Mouse (Mus musculus): ENCODE data around the gene Cox20. TPM values are rescaled to one million over a fixed set of nuclear protein-coding genes. Genes with fewer than 3 reads are reported as not detected.
"Not testable (repeated sequence)": the region's sequence is repeated elsewhere in the genome, so short reads cannot be mapped to it uniquely, and the experiment has no call there.

Cox20 gene
- total RNA-seq, 2 experiments from 2014 or later, result 35.3 to 38.1 TPM

DNA sequence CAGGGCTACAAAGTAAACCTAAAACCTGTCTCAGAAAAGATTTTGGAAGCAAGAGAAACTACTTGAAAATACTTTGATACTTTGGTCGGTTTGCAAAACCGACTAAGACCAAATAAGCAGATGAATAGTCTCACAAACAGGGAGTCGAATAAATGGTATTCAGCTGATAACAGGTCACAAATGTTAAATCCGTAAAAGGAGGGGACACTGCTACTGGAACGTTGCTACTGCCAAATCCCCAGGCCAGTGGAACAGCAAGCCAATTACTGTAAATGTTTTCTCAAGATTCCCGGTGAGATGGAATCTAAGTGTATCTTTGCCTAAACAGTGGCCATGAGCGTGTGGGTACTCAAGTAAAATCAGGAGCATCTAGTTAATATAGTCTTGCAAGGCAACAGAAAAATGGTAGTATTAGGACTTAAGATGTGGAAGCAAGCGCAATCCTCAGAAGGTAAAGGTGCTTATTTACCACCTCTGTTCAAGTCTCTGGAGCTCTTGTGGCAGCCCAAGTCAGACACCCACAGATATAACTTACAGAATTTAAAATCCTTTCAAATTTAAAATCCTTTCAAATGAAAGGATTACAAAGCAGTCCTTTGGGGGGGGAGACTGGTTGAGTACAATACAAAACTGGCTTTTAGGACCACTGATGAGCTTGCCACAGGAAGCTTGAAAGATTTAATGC, 1.2 kb downstream of the Cox20 start:
- no peak for DNase-seq

DNA sequence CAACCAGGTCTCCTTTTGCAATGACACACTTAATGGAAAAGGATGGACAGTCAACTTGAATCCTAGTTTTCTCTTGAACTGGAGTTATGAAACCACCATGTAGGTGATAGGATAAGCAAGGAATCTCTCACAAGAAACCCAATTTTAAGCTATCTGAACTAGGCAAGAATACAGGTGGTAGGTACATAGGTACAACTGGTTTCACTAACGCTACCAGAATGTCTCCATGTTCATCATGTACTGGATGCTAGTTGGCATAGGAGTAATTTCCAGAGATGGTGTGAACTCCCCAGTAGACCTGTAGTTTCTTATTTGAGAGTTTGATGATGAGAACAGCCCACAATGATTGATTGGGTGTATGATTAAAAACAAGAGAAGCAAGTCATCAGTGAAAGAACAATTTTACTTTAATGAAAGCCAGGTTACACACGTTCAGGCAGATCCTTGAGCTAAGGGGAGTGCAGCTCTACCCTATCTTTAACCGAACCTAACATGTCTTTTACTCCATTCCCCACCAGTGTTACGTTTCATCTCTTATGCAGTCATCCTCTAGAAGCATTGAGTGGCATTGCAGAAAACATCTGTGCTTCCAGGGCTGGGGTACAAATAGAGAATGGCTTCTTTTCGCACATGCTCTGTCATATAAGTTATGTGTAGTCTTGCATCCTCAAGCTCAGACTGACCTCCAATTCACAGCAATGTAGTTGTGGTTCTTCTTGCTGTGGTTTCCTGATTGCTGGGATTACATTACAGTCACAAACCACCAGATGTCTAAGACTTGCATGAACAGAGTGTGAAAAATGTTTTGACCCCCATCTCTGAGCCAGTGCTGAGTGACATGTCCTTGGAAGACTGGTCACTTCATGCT, 2.0 kb downstream of the Cox20 start:
- DNase-seq, result no peak

DNA sequence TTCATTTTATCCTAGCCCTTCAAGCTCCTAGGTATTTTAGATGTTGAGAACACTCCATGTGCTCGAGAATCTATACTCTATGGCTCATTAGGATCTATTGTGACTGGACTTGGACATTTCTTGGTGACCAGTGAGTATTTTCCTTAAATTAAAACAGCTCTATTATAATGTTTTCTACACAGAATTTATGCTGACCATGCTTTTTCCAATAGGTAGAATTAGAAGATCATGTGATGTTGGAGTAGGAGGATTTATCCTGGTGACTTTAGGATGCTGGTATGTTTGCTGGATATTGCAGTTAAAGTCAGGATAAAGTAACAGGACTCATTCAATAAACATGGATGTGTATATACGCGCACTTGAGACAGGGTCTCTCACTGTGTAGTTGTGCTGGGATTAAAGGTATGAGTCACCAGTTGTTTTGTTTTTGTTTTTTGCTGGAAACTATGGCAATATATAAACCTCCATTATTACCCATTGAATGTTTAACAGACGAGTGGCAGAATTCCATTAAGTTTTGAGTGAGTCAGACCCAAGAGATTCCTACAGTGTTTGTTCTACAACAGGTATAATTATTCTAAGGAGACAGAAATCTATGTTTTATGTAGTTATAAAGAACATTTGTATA, 2.9 kb downstream of the Cox20 start:
- DNase-seq, result no peak

DNA sequence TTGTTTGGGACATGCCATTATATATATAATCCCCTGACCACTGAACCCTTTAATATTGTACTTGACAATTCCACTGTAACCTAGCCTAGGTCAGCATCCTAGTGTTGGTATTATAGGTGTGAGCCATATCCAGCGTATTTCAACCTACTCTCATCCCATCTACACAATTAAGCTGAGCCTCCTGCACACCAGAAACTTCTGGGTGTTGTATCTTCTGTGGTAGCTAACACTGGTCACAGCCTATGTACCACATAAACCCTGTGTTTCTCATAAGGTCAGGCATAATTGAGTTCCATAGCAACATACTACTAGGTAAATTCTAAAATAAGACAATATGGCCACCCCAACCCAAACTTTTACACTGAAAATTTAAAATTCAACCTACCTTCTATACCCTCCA, 4.3 kb downstream of the Cox20 start:
- no peak for DNase-seq

DNA sequence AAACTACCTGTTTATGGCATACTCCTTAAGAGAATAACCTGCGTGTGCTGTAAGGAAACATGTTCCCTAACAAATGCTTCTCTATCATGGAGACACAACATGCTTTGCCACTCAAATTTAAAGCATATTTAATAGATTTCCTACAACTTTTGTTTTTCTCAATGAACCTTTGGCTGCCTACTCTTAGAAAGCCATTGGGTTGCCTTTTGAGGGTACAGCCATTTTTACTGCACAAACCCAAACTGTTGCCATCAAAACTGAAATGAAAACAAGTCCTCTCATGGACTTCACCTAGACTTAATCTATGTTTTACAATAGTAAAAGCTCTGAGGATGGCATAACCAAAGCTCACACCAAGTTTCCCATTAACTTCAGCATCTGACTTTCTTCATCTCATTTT, 5.6 kb downstream of the Cox20 start:
- DNase-seq, result no peak

DNA sequence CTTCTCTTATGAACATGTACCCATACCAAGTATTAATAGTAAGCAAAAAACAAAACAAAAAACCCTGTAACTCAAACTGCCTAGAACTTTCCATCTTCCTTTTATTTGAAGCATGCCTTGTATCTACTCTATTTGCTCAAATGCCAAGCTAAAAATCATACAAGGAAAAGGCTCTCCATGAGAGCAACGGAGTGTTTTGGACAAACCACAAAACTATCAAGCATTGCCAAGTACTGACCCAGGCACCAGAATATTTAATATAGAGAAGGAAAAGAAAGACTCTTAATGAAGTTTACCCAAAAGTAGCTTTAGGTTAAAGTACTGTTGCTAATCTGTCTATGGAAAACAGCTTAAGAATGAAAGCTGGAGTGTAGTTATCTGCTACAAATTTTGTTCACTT, 7.4 kb downstream of the Cox20 start:
- DNase-seq, result no peak

DNA sequence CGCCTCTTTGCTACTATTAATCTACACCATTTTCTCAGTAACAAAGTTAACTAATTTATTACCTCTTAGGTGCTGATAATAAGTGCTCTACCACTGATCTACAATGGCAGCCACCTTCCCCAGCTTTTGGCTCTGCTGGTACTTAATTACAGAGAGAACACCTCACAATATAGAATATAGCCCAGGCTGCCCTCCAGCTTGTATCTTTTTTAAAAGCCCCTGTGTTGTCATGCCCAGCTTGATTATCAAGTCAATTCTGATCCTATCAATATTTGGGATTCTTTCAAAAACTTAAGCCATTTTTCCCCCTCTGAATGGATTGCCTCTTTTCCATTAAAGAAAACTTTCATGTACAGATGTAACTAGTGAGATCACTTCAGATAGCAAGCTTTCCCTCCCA, 8.0 kb downstream of the Cox20 start:
- no peak for DNase-seq

DNA sequence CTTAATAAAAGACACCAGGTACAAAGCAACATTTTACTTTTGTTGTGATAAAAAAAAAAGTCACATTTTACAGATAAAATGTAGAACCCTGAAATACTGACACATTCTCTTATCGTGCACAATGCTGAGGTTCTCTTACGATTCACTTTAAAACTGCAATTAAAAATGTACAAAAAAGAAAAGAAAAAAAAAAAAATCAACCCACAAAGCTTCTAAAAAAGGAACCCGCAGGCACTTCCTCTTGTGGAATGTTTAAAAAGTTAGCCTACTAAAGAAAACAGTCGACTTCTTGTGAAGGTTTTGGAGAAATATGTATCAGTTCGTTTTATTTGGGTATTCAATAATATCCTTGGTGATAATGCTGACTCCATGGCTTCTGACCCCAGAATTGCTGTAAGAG, 10.1 kb downstream of the Cox20 start:
- DNase-seq, result no peak

DNA sequence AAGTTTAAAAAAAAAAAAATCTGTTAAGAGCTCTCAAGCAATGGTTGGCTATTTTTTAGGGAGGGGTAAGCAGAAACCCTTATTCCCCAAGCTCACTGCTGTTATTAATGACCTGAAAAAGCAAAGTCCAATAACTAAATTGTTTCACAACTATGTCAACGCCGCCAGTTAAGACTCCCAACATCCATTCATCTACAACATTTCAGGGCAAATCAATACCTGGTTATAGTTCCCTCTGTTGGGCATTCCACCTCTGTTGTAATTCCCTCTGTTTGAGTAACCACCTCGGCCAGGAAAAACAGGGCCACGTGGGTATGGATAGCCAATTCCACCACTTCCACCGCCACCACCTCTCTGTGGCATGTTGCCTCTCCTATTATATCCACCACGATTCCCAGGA, 11.0 kb downstream of the Cox20 start:
- DNase-seq, result no peak

DNA sequence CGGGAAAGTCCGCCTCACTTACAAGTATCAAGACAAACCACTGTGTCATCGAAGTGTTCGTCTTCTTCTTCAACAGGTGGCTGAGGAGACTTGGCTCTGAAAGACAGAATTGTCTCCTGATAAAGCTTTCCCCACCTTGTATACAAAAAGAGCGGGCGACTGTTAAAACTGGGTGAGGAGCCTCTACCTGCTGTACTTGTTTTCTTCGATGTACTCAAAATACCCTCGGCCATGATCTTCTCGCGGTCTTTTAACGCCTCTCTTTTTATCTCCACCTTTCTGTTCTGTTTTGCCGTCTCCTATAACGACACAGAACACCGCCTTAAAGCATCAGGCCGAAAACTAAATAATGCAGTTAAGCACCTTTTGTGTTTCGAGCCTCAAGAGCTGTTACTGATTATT, 16.9 kb downstream of the Cox20 start:
- no peak for DNase-seq

DNA sequence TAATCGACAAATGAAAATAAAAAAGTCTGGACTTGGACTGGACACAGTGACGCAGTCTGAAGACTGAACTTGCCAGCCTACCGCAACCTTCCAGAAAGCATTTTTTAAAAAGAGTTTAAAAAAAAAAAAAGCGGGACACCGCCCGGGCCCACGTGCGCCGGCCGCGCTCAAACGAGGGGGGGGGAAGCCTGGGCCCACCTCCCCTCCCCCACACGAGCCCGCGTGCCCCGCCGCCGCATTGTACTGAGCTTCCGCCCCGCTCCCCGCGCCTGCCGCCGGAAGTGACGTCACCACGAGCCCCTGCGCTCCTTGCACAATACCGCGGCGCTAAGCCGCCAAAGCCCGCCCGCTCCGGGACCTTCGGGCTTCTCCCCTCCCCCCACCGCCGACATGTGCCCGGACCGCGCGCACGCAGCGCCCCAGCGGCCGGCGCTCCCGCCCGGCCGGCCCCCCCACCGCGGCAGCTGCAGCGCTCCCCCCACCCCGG, 17.4 kb downstream of the Cox20 start:
- peak; percentile 98 for DNase-seq

DNA sequence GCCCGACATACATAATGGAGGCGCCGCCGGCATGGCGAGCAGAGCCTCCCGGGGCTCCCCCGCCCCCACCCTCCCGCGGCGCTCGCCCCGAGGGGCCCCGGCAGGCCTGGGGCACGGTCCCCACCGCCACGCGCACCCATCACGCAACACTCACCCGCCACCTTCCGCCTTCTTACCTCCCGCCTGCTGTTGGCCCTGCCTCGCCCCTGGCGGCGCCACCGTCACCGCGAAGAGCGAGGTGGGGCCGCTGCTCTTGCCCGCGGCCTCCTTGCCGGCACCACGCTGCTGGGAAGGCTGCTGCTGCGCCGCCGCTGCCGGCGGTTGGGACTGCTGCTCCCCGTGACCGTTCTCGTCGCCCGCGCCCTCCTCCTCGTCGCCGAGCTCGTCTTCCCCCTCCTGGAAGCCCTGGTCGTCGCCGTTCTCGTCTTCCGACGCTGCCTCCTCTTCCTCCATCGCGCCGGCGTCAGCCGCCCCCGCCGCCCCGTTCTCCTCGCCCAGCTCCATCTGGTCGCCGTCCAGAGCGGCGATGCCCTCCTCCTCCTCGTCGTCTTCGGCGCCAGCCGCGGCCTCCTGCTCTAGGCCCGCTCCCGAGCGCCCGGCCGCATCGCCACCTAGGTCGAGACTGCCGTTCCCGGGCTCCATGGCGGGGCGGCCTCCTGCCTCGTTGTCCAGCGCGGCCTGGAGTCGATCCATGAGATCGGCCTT, 18.0 kb downstream of the Cox20 start:
- no peak for DNase-seq

DNA sequence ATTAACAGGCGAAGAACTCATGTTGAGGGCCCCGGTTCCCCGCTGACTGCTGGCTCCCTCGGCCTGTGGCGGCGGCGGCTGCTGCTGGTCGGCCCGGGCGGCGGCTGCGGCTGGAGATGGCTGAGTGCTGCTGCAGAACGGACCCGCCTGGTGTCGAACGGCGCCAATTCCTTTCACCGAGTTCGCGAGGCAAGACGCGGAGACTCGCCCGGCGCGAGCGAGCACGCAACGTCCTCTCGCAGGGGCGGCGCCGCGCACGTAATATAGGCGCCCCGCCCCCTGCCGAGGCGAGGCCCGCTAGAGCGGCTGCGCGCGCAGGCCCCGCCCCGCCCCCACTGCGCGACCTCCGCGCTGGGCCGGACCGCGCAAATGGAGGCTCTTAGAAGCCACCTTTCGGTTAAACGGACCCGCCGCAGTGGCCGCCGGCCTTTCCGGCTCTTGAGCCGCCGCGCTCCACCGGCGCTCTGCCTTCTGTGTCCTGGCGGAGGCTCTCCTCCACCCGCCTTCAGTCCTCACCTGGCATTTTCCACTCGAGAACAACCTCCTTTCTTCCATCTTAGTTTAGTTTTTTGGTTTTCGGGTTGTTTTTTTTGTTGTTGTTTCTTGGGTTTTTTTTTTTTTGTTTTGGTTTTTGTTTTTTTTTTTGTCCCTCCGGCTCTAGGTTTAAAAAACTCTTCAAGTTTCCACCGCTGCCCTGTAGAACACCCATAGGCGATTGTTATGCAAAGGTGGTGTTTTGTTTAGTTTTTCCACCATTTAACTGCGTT, 18.8 kb downstream of the Cox20 start, which contains the start of gene Hnrnpu:
TSS of gene Hnrnpu (minus strand) at position 247 of the 767 bp plus-strand sequence.
- peak; percentile 98 for DNase-seq

DNA sequence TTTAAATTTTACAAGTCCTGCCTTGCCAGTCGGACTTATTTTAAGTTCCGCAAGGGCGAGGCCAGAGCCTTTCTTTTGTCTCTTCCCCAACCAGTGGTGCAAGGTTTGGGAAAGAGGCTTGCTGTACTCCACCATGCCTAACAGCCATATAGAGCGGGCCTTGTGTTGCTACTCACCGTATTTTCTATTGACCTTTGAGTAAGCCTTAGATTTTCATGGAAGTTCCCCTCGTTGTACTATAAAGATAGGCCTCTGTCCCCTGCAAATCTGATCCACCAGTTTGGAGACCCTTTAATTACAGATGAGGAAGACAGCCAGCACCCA, 19.4 kb downstream of the Cox20 start:
- DNase-seq, result peak; percentile 10

DNA sequence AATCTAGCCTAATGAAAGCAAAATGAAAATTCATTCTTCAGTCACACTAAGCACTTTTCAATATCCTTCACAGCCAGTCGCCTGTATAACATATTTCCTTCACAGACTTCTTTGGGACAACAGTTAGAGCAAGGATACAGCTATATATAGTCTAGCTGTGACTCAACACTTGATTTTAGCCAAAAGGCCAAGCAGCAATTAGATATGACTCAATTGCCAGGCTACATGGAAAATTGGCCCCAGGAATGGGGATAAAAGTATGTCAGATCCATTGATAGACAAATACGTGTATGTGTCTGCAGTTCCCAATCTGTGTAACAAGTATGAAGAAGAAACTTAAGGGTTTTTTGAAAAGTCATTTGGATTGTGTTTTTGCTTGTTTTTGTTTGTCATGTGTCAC, 21.3 kb downstream of the Cox20 start:
- no peak for DNase-seq

DNA sequence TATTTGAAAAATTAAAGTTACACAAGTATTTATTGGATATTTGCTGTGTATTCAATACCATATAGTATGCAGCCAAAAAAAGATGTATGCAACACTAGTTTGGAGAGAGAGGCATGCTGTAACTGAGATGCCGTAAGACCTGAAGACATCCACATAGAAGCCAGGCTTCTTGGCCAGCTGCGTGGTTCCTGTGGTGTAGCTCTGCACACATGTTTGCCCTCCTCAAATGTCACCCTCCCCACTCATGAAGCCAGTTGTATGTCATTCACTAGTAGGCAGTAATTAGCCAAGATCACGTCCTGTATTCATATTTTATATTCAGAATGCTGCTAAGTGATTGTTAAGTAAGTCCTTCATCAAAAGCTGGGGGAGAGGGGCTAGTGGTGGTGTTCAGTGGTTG, 22.5 kb downstream of the Cox20 start:
- no peak for DNase-seq

DNA sequence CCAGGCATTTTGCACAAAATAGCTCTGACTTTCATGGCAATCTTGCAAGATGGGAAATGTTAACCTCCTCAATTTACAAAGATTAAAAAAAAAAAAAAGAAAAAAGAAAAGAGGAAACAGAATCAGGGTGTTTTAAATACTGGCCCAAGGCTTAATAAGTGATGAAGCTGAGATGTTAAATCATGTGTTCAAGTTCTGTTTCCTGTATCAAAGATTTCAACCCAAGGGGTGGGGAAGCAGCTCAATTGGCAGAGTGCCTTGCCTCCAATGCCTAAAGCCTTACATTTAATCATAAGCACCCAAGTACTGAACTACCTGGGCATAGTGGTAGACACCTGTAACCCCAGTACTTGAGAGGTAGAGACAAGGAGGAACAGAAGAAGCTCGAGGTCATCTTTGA, 23.1 kb downstream of the Cox20 start:
- DNase-seq, result no peak

DNA sequence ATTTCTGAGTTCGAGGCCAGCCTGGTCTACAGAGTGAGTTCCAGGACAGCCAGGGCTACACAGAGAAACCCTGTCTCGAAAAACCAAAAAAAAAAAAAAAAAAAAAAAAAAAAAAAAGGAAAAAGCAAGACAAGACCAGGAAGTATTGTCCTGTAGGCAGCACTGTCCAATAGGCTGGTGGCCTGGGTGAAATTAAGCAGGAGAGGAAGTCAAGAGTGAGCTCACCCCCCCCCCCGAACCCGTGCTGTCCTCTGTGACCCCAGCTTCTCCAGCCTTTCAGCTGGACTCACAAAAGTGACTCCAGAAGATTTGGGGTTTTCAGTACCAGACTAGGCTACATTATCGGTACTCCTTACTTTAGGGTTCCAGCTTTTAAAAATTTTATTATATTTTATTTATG, 23.7 kb downstream of the Cox20 start:
- DNase-seq, result no peak

DNA sequence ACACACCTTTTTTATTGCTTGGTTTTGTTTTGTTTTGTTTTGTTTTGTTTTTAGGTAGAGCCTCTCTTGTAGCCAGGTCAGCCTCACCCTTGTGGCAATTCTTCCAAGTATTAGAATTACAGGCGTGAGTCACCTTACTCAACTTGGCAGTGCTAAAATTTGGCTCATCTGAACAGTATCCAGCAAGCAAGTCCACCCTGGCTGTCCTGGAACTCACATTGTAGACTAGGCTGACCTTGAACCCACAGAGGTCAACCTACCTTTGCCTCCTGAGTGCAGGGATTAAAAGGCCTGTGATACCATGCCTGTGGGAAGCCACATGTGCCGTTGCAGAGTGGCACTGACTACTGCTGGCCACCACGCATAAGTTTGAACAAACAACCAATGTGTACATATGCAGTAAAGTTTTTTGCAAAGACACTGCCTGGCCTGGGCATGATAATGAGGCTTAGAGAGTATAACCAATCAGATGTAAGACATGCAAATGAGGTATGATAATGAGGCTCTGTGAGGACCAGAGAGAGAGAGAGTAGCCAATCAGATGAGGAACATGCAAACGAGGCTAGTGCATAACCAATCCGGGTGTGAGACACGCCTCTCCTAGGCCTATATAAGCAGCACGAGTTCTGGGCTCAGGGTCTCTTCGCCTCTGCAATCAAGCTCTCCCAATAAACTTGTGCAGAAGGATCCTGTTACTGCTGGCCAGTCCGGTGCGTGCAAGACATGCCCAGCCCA, 25.3 kb downstream of the Cox20 start:
- DNase-seq, result not testable (repeated sequence)

DNA sequence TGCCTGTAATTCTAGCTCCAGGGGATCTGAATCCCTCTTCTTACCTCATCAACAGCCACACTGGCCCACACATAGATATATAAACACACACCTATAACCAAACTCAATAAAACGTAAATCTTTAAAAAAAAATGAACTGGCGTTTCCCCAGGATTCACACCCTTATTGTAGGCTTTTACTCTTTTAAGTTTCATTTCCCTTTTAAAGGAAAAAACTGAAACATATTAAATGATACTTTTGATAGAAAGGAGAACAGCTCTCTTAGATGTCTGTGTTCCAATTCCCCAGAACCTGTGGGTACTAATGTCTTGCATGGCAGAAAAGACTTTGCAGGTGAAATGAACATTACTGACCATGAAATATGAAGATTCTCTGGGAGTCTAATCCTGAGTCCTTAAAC, 31.9 kb downstream of the Cox20 start:
- no peak for DNase-seq

DNA sequence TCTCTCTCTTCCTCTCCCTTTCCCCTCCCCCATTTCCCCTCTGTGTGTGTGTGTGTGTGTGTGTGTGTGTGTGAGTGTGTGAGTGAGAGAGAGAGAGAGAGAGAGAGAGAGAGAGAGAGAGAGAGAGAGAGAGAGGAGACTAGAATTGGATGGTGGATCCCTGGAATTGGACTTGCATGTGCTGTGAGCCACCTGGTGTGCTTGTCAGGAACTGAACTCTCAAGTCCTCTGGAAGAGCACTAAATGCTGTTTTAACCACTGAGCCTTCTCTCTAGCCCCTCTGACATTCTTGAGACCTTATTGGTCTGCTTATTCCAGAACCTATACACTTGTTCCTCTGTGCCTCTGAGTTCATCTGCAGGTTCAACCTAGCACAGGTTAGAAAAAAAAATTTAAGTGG, 32.7 kb downstream of the Cox20 start:
- DNase-seq, result no peak
